Mouse (Mus musculus) thymus, postnatal 4 days (tissue): ENCODE measurements around the gene Hist1h1t.
"Not testable (repeated sequence)": the region's sequence is repeated elsewhere in the genome, so short reads cannot be mapped to it uniquely, and the experiment has no call there.

Experiments
- DNase-seq: peaks from one replicate; pipeline ENCODE4 v3.0.0; 2021

The Hist1h1t gene

GRCm38 (mm10) chr13:23700786-23701520, 5.3 kb downstream of the Hist1h1t start:
- peak; percentile 77 for DNase-seq

- no peak for DNase-seq
Observed at GRCm38 (mm10) chr13:23702220-23702619, 6.6 kb downstream of the Hist1h1t start.

DNA sequence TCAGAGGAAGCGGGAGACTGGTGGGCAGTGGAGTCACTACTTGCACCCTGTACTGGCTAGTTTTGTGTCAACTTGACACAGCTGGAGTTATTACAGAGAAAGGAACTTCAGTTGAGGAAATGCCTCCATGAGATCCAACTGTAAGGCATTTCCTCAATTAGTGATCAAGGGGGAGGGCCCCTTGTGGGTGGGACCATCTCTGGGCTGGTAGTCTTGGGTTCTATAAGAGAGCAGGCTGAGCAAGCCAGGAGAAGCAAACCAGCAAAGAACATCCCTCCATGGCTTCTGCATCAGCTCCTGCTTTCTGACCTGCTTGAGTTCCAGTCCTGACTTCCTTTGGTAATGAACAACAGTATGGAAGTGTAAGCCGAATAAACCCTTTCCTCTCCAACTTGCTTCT, 7.2 kb downstream of the Hist1h1t start:
- not testable (repeated sequence) for DNase-seq

DNA sequence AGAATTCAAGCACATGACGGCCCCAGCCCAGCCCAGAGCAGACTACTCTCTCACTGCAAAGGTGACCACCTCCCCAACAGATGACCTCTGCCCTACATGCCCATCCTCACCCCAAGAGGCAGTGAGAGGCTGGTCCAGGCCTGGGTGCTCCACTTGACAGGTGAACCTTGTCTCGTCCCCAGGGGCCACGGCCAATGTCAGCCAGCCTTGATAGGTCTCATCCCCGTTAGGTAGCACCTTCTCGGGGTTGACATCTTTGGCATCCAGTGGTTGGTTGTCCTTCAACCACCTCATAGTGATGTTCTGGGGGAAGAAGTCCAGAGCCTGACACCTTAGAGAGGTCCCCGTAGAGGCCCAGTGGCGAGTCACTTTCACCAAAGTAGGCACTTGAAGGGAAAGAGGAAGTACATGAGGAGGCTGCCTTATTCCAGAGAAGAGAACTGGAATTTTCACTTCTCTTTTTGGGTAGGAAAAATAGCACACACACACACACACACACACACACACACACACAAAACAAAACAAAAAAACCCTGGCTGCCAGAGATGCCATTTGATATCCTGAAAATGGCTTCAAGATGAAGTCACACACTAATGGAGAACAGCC, 10.2 kb downstream of the Hist1h1t start:
- DNase-seq: no peak

DNA sequence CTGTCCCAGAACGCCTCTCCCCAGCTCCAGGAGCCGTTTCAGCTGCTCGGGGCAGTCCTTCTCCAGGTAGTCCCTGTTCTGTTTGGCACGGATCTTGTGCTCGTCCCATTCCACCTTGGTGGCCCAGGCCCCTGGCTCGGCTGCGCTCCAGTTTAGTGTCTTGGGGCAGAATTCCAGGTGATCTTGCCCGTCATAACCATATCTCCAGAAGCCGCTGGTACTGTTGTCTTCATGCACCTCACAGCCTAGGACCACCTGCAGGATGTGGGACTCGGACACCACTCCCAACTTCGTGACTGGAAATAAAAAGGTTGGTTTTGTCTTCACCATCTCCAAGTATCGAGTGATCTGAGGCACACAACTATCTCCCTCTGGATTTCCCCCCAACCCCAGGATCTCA, 11.2 kb downstream of the Hist1h1t start:
- DNase-seq: no peak

DNA sequence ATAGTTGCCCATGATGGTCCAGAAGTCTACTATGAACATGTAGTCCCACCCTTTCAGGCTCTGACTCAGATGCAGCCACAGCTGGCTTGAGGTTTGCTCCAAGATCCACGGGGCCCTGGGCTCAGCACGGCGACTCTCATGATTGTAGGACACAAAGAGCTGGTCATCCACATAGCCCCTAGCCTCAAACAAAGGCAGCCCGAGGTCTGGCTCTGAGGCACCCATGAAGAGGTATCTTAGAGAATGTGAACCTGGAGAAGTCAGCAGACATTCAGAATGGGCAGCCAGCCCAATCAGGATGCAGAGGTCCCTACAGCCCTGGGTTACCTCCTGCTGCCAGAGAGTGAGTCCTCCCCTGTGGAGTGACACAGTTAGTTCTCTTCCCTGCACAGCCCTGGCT, 12.4 kb downstream of the Hist1h1t start:
- no peak for DNase-seq

- no peak for DNase-seq
Observed at GRCm38 (mm10) chr13:23708654-23709053, 13.0 kb downstream of the Hist1h1t start.

GRCm38 (mm10) chr13:23709714-23710373, 14.2 kb downstream of the Hist1h1t start:
- no peak for DNase-seq

DNA sequence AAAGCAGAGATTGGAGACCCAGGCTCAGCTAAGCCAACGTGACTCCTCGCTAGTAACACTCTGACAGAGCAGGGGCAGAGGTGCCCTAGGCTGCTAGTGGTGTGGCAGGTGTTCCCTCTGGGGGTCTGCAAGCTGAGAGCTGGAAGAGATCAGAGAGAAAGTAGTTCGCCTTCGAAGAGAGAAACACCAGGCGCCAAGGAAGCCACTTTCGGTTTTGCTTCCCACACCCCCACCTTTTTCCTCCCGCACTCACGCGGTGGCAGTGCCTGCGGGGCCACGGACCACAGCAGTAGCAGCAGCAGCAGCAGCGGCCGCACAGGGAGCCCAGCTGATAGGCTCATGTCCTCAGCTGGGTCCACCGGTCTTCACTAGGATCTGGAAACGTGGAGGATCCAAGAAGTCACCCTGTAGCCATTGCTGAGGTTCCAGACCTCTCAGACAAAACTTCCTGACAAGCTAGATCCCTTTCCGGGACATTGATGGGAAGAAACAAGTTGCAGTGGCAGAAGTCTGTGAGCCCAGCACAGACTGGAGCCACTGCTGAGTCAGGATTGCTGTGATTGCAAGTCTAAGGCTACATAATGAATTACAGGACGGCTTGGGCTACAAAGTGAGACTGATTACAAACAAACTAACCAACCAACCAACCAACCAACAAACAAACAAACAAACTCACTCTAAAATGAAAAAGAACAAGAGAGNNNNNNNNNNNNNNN, 14.9 kb downstream of the Hist1h1t start, which contains the start of gene Hfe:
Hfe (minus strand) TSS at position 481 of the 716 bp plus-strand sequence.
- DNase-seq: peak; percentile 74

DNA sequence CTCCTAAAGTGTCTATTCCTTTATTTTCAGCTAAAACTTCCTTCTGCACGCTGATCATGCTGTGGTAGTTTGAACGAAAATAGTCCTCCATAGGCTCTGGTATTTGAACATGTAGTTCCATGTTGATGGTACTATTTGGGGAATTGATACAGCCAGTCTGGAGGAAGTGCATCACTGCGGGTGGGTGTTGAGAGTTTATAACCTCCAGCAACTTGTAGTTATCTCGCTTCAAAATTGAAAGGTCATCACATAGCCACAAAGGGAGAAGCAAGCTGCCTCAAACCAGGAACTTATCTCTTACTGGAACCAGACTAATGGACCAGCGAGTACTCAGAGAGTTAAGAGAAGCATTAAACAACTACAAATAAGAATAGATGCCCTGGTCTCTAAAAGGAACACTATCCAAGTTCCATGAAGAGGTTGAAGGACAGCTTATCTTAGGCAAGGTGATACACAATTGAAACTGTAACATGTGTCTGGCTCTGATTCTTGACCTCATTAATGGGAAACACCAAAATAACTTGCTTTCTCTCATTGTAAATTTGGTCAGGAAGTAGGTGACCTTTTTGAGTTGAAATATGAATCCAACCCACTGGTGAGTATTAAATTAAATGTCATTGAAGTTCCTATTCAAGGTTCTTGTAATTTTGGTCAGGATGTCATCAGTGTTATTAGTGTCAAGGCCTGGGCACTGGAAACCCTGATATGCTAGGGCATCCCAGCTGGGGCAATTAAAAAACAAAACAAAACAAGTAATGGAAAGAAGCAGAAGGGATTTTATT, 20.8 kb downstream of the Hist1h1t start:
- DNase-seq: no peak

DNA sequence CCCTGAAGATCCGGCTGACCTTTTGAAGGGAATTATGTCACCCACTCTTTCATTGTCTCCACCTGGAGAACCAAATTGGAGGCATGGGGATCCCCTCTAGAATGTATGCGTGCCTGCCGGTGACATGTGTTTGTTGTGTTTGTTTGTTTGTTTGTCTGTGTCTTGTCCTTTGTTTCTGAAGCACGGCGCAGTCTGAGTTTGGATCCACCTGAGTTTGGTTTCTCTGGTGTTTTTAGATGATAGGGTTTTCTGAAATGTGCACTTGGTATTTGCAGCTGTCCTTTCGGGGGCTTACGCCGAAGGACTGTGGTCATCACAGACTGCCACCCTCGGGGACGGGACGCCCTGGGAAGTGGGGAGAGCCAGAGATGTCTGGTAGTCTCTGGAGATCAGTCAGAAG, 21.6 kb downstream of the Hist1h1t start:
- DNase-seq: no peak

GRCm38 (mm10) chr13:23717593-23718245, 22.1 kb downstream of the Hist1h1t start:
- not testable (repeated sequence) for DNase-seq

- no peak for DNase-seq
Observed at GRCm38 (mm10) chr13:23724239-23724638, 28.6 kb downstream of the Hist1h1t start.

- DNase-seq: no peak
Observed at GRCm38 (mm10) chr13:23725213-23725612, 29.6 kb downstream of the Hist1h1t start.

DNA sequence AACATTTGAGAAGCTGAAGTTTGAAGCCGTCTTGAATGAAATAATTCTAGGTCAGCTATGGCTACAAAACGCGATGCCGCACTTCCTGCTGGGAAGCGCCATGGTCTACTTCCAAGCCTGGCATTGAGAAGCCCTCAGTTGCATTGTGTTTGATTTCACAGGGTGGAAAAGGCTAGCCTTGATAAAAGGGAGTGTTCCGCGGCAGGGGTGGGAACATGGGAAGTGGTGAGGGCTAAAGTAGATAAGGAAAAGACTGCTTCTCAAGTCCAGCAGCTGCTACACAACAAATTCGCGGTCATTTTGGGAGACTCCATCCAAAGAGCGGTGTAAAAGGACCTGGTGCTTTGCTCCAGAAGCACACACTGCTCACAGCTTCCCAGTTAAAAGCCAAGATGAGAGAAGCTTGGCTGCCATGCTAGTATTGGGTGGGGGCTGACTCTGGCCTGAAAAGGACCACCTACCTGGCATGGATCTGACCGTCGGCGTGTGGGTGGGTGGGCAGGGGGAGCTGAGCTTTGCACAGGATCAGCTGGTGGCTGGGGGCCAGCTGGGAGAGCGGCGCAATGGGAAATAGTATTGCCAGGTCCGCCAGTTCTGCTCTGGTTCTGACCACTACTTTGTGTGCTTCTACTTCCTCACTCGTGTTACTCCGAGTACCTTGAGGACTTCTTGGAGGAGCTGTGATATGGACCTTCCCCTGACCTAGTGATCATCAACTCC, 33.0 kb downstream of the Hist1h1t start:
- no peak for DNase-seq

- peak; percentile 49 for DNase-seq
Observed at GRCm38 (mm10) chr13:23729192-23729525, 33.5 kb downstream of the Hist1h1t start.

DNA sequence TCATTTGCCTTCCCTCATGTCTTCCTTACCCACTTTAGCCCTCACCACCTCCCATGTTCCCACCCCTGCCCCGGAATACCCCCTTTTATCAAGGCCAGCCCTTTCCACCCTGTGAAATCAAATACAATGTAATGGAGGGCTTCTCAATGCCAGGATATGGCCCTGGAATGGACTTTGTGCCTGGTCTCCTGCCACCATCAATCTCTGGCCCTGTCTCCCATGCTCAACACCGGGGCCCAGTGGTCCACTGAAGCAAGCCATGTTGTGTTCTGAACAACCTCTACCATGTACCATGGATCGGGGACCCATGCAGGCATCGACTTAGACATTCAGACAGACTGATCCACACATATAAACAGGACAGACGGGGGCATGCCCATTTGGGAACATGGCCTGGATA, 34.1 kb downstream of the Hist1h1t start:
- DNase-seq: no peak

- DNase-seq: no peak
Observed at GRCm38 (mm10) chr13:23730479-23730878, 34.9 kb downstream of the Hist1h1t start.

- DNase-seq: peak; percentile 45
Observed at GRCm38 (mm10) chr13:23732156-23732804, 36.7 kb downstream of the Hist1h1t start.

DNA sequence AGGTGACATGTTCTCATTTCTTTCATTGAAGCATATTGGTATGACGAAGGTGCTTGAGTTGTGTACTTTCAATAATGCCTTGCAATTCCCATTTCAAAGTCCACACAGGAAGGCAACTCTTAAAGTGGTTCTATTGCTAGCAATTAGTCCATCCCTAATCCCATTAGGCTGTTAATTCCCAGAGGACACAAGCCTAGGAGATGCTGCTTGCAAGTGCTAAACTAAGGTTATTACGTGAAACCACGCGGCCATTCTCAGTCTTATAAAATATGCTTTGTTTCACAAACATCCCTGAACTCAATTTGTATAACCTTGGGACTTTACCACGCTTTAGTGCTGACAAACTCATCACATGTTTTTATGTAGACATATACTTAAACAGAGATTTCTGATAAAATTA, 41.5 kb downstream of the Hist1h1t start:
- DNase-seq: no peak

DNA sequence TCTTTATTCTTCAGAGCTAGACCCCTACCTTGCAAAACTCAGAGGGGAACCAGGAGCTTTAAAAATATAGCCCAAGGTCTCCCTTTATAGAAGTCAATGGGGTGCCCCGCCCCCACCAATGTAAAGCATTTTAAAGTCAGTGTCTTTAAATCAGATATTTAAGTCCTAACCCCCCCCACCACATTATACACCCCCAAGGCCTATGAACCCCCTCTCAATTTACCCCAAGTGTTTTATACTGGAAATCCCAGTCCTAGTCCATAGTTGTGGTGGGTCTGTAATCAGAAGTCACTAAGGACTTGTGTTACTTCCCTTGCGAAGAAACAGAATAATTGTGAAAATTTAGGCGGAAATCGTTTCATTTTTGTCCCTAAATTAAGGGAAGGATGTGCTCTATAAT, 42.4 kb downstream of the Hist1h1t start:
- DNase-seq: peak; percentile 74
